Mouse (Mus musculus) embryonic facial prominence, embryonic 10.5 days (tissue): Measurements from ENCODE around the gene Dlx5. TPM values are rescaled to one million over a fixed set of nuclear protein-coding genes. Genes with fewer than 3 reads are reported as not detected.

Source experiments
- DNase-seq: peaks from one replicate; pipeline ENCODE4 v3.0.0-alpha.2; 2017; ENCODE audit warnings: low spot score
- H3K27ac ChIP-seq: fragments of 300-500 bp; sonication (generic); replicated peaks from 2 replicates; pipeline ENCODE4 v1.5.1; 2016; ENCODE audit warnings: mild to moderate bottlenecking
- H3K27me3 ChIP-seq: fragments of 300-500 bp; sonication (generic); replicated peaks from 2 replicates; pipeline ENCODE4 v1.6.1; 2016; ENCODE audit warnings: low read depth, mild to moderate bottlenecking; ENCODE audit not compliant: poor library complexity, severe bottlenecking
- H3K36me3 ChIP-seq: fragments of 300-500 bp; sonication (generic); replicated peaks from 2 replicates; pipeline ENCODE4 v1.6.1; 2016; ENCODE audit warnings: mild to moderate bottlenecking, moderate library complexity
- H3K4me1 ChIP-seq: fragments of 300-500 bp; sonication (generic); 2 replicates; pipeline ENCODE4 v1.6.1; 2016
- H3K4me3 ChIP-seq: fragments of 300-500 bp; sonication (generic); 2 replicates; pipeline ENCODE4 v1.5.1; 2016; ENCODE audit warnings: mild to moderate bottlenecking, moderate library complexity
- H3K9me3 ChIP-seq: fragments of 300-500 bp; sonication (generic); 2 replicates; pipeline ENCODE4 v1.6.1; 2016; ENCODE audit warnings: mild to moderate bottlenecking
- WGBS: fragments of 180-500 bp; shearing (Covaris S2); methylation state at CpG from one replicate; pipeline ENCODE4 v1.1.7; 2016; 5-methylcytosine and 5-hydroxymethylcytosine counted together
- polyA plus RNA-seq: library from polyadenylated mRNA; unstranded; fragments of >200 nt; fragmentation: Nextera tagmentation; extraction: Ambion mirVana; gene quantifications from 2 replicates; pipeline ENCODE4 v1.2.1, GENCODE M21; 2016

Dlx5 gene
- polyA plus RNA-seq, 1 experiment from 2014 or later = 92.2 TPM

- no peak for DNase-seq
- Histone ChIP-seq H3K4me1 (peaks cover 37% of the 10 kb centered on the region), H3K36me3 (peaks cover 9% of the 10 kb centered on the region), H3K4me3 (peak overlapping the region; percentile 73), H3K9me3 (no peaks in the 10 kb centered on the region), H3K27me3 (peaks cover 100% of the 10 kb centered on the region), H3K27ac (peak overlapping the region; percentile 88)
- 1% methylated on average over 19 of the region's 19 CpGs for WGBS
These were observed 8.3 kb downstream of the Dlx5 start for GRCm38 (mm10) chr6:6873476-6874072.

GRCm38 (mm10) chr6:6872873-6873272 lies 9.0 kb downstream of the Dlx5 start:
- 0 out of 2 replicates have a peak, but pooled peaks cover 3% of the 10 kb centered on the region for H3K36me3 ChIP-seq
- WGBS = 3% methylated on average over 5 of the region's 5 CpGs
- 0 out of 2 replicates have a peak overlapping the region, but pooled peaks have one; percentile 1 for H3K4me3 ChIP-seq
- DNase-seq = peak; percentile 36
- H3K27me3 ChIP-seq = peaks cover 100% of the 10 kb centered on the region
- H3K4me1 ChIP-seq = peaks cover 32% of the 10 kb centered on the region
- H3K9me3 ChIP-seq = no peaks in the 10 kb centered on the region
- peak overlapping the region; percentile 51; the same call in 1 of the 2 replicates for H3K27ac ChIP-seq

GRCm38 (mm10) chr6:6871692-6872091 lies 10.2 kb downstream of the Dlx5 start:
- H3K9me3 ChIP-seq = no peaks in the 10 kb centered on the region
- no peak overlapping the region for H3K27ac ChIP-seq
- no peak for DNase-seq
- 0 out of 2 replicates have a peak, but pooled peaks cover 2% of the 10 kb centered on the region for H3K36me3 ChIP-seq
- peaks cover 100% of the 10 kb centered on the region for H3K27me3 ChIP-seq
- WGBS = 5% methylated on average over 5 of the region's 5 CpGs
- H3K4me1 ChIP-seq = peaks cover 32% of the 10 kb centered on the region
- peak overlapping the region; percentile 74 for H3K4me3 ChIP-seq

GRCm38 (mm10) chr6:6870876-6871420 lies 10.9 kb downstream of the Dlx5 start:
- Histone ChIP-seq H3K27ac (peak overlapping the region; percentile 75), H3K4me3 (peak overlapping the region; percentile 74), H3K4me1 (peaks cover 32% of the 10 kb centered on the region), H3K27me3 (peaks cover 100% of the 10 kb centered on the region), H3K36me3 (no peaks in the 10 kb centered on the region), H3K9me3 (no peaks in the 10 kb centered on the region)
- 2% methylated on average over 7 of the region's 7 CpGs for WGBS
- peak; percentile 45 for DNase-seq

GRCm38 (mm10) chr6:6869961-6870800 lies 11.7 kb downstream of the Dlx5 start:
- H3K27ac ChIP-seq = peak overlapping the region; percentile 75
- peak; percentile 51 for DNase-seq

GRCm38 (mm10) chr6:6869041-6869685 lies 12.7 kb downstream of the Dlx5 start:
- peaks cover 100% of the 10 kb centered on the region for H3K27me3 ChIP-seq
- H3K36me3 ChIP-seq = no peaks in the 10 kb centered on the region
- peak; percentile 15 for DNase-seq
- WGBS = 15% methylated on average over 13 of the region's 13 CpGs
- peak overlapping the region; percentile 96 for H3K27ac ChIP-seq
- peak overlapping the region; percentile 74 for H3K4me3 ChIP-seq
- peaks cover 19% of the 10 kb centered on the region for H3K4me1 ChIP-seq
- no peaks in the 10 kb centered on the region for H3K9me3 ChIP-seq

More at GRCm38 (mm10) chr6:6869961-6870800, 11.7 kb downstream of the Dlx5 start:
- peak overlapping the region; percentile 74 for H3K4me3 ChIP-seq
- peaks cover 30% of the 10 kb centered on the region for H3K4me1 ChIP-seq
- no peaks in the 10 kb centered on the region for H3K36me3 ChIP-seq
- H3K27me3 ChIP-seq = peaks cover 100% of the 10 kb centered on the region
- no peaks in the 10 kb centered on the region for H3K9me3 ChIP-seq
- under 1% methylated on average over 11 of the region's 11 CpGs for WGBS

GRCm38 (mm10) chr6:6867031-6867430 lies 14.9 kb downstream of the Dlx5 start:
- H3K27ac ChIP-seq = peak overlapping the region; percentile 96
- peaks cover 20% of the 10 kb centered on the region for H3K4me1 ChIP-seq
- peak; percentile 45 for DNase-seq
- 10% methylated on average over 9 of the region's 9 CpGs for WGBS
- no peaks in the 10 kb centered on the region for H3K9me3 ChIP-seq
- peak overlapping the region; percentile 74 for H3K4me3 ChIP-seq
- H3K27me3 ChIP-seq = peaks cover 100% of the 10 kb centered on the region
- no peaks in the 10 kb centered on the region for H3K36me3 ChIP-seq

- peak overlapping the region; percentile 96 for H3K27ac ChIP-seq
- H3K36me3 ChIP-seq = no peaks in the 10 kb centered on the region
- peaks cover 100% of the 10 kb centered on the region for H3K27me3 ChIP-seq
- peaks cover 23% of the 10 kb centered on the region for H3K4me1 ChIP-seq
- peak overlapping the region; percentile 74 for H3K4me3 ChIP-seq
- DNase-seq = peak; percentile 57
- under 1% methylated on average over 36 of the region's 36 CpGs for WGBS
- no peaks in the 10 kb centered on the region for H3K9me3 ChIP-seq
These were observed 17.1 kb downstream of the Dlx5 start for GRCm38 (mm10) chr6:6864441-6865440.

- Histone ChIP-seq H3K4me3 (peak overlapping the region; percentile 74), H3K27ac (peak overlapping the region; percentile 96), H3K4me1 (peaks cover 28% of the 10 kb centered on the region), H3K9me3 (no peaks in the 10 kb centered on the region), H3K36me3 (no peaks in the 10 kb centered on the region), H3K27me3 (peaks cover 100% of the 10 kb centered on the region)
- DNase-seq = peak; percentile 65
- under 1% methylated on average over 21 of the region's 21 CpGs for WGBS
These were observed 17.9 kb downstream of the Dlx5 start for GRCm38 (mm10) chr6:6863955-6864354.

- Histone ChIP-seq H3K4me3 (peak within 1 kb of the TSS; percentile 74), H3K27ac (peak within 1 kb of the TSS; percentile 96), H3K36me3 (no peaks in the 10 kb centered on the region), H3K27me3 (peaks cover 100% of the 10 kb centered on the region), H3K4me1 (peaks cover 29% of the 10 kb centered on the region), H3K9me3 (no peaks in the 10 kb centered on the region)
- WGBS = under 1% methylated on average over 51 of the region's 52 CpGs
- DNase-seq = peak; percentile 83
These were observed 18.6 kb downstream of the Dlx5 start, which contains the start of gene Dlx6 for GRCm38 (mm10) chr6:6863160-6863870. Gene Dlx6, plus strand, starts transcription at chr6:6863334.

GRCm38 (mm10) chr6:6862611-6863010 lies 19.3 kb downstream of the Dlx5 start:
- H3K9me3 ChIP-seq = no peaks in the 10 kb centered on the region
- peaks cover 100% of the 10 kb centered on the region for H3K27me3 ChIP-seq
- H3K27ac ChIP-seq = peak overlapping the region; percentile 81
- under 1% methylated on average over 23 of the region's 23 CpGs for WGBS
- DNase-seq = peak; percentile 93
- peak overlapping the region; percentile 74 for H3K4me3 ChIP-seq
- H3K36me3 ChIP-seq = no peaks in the 10 kb centered on the region
- H3K4me1 ChIP-seq = peaks cover 35% of the 10 kb centered on the region
